Mouse (Mus musculus): ENCODE measurements around the gene Adk. TPM values are rescaled to one million over a fixed set of nuclear protein-coding genes. Genes with fewer than 3 reads are reported as not detected.
"Not testable (repeated sequence)": the region's sequence is repeated elsewhere in the genome, so short reads cannot be mapped to it uniquely, and the experiment has no call there.

Adk gene
- polyA plus RNA-seq, 1 experiment from 2014 or later: 155 TPM

- no peak overlapping the region for H3K4me3 ChIP-seq (ENCODE audit: low read length)
- H3K9me3 ChIP-seq (ENCODE audit: control insufficient read depth, low read length): no peaks in the 10 kb centered on the region
- WGBS: 34% methylated on average over 7 of the region's 7 CpGs
- no peak overlapping the region; the same call in 1 of the 2 replicates for H3K27ac ChIP-seq (ENCODE audit: low read depth, low read length)
- peaks cover 14% of the 10 kb centered on the region for H3K4me1 ChIP-seq (ENCODE audit: control insufficient read depth, insufficient read depth, low read length)
- no peak for ATAC-seq (ENCODE audit: low FRiP score, low TSS enrichment)
- H3K9ac ChIP-seq (ENCODE audit: low read depth, low read length): 0 out of 2 replicates have a peak overlapping the region, but pooled peaks have one; percentile 1
- H3K4me2 ChIP-seq (replicated peaks; ENCODE audit: low read depth, low read length): no peak overlapping the region
- no peaks in the 10 kb centered on the region for H3K36me3 ChIP-seq (ENCODE audit: control insufficient read depth, insufficient read depth, low read length)
- H3K27me3 ChIP-seq (ENCODE audit: control insufficient read depth, insufficient read depth, low read length): no peaks in the 10 kb centered on the region
These were observed 34.5 kb downstream of the Adk start for GRCm38 (mm10) chr14:21086827-21087351.

DNA sequence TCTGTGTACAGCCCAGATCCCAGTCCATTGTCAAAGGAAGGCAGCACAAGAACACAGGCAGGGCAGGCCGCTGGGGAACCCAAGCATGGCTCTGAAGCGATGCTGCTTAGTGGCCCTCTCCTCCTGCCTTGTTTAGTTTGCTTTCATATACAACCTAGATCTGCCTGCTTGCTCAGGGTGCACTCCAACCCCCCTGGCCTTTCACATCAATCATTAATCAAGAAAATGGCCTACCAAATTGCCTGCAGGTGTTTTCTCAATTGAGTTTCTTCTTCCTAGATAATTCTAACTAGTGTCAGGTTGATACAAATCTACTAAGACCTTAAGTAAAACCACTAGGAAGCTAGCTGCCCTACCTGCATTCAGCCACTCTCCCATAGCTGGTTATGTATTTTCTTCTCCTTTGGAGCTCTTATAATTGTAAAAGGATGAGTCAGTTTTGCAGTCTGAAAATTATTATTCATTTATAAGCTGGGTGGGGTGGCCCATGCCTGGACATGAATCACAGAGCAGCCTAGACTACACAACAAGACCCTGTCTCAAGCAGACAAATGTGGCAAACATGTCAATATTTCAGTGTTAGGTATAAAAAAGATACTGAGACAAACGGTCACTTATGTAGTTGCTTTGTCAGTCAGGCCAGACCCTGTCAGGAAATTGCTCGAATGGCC is 35.2 kb downstream of the Adk start:
- H3K9me3 ChIP-seq (ENCODE audit: control insufficient read depth, low read length): no peaks in the 10 kb centered on the region
- H3K4me3 ChIP-seq (ENCODE audit: low read length): no peak overlapping the region
- 61% methylated on average over 4 of the region's 4 CpGs for whole genome bisulfite sequencing
- peaks cover 14% of the 10 kb centered on the region for H3K4me1 ChIP-seq (ENCODE audit: control insufficient read depth, insufficient read depth, low read length)
- H3K36me3 ChIP-seq (ENCODE audit: control insufficient read depth, insufficient read depth, low read length): peaks cover 3% of the 10 kb centered on the region; the same call in 1 of the 2 replicates
- H3K27me3 ChIP-seq (ENCODE audit: control insufficient read depth, insufficient read depth, low read length): no peaks in the 10 kb centered on the region
- ATAC-seq (ENCODE audit: low FRiP score, low TSS enrichment): peak; percentile 32; the same call in 1 of the 2 replicates
- H3K4me2 ChIP-seq (replicated peaks; ENCODE audit: low read depth, low read length): no peak overlapping the region
- no peak overlapping the region; the same call in 1 of the 2 replicates for H3K27ac ChIP-seq (ENCODE audit: low read depth, low read length)
- H3K9ac ChIP-seq (ENCODE audit: low read depth, low read length): 0 out of 2 replicates have a peak overlapping the region, but pooled peaks have one; percentile 1

GRCm38 (mm10) chr14:21088731-21089130 is 36.4 kb downstream of the Adk start:
- 70% methylated on average over 3 of the region's 3 CpGs for WGBS
- Histone ChIP-seq H3K4me3 (ENCODE audit: low read length) (no peak overlapping the region), H3K4me2 (replicated peaks; ENCODE audit: low read depth, low read length) (no peak overlapping the region), H3K27ac (ENCODE audit: low read depth, low read length) (no peak overlapping the region), H3K9me3 (ENCODE audit: control insufficient read depth, low read length) (no peaks in the 10 kb centered on the region), H3K36me3 (ENCODE audit: control insufficient read depth, insufficient read depth, low read length) (peaks cover 8% of the 10 kb centered on the region; the same call in 1 of the 2 replicates), H3K27me3 (ENCODE audit: control insufficient read depth, insufficient read depth, low read length) (no peaks in the 10 kb centered on the region), H3K4me1 (ENCODE audit: control insufficient read depth, insufficient read depth, low read length) (peaks cover 14% of the 10 kb centered on the region), H3K9ac (ENCODE audit: low read depth, low read length) (no peak overlapping the region)
- ATAC-seq (ENCODE audit: low FRiP score, low TSS enrichment): no peak

- WGBS: 62% methylated on average over 3 of the region's 3 CpGs
- Histone ChIP-seq H3K4me1 (ENCODE audit: control insufficient read depth, insufficient read depth, low read length) (peaks cover 14% of the 10 kb centered on the region), H3K4me2 (replicated peaks; ENCODE audit: low read depth, low read length) (no peak overlapping the region), H3K9ac (ENCODE audit: low read depth, low read length) (no peak overlapping the region), H3K36me3 (ENCODE audit: control insufficient read depth, insufficient read depth, low read length) (peaks cover 8% of the 10 kb centered on the region; the same call in 1 of the 2 replicates), H3K27ac (ENCODE audit: low read depth, low read length) (no peak overlapping the region), H3K27me3 (ENCODE audit: control insufficient read depth, insufficient read depth, low read length) (no peaks in the 10 kb centered on the region), H3K9me3 (ENCODE audit: control insufficient read depth, low read length) (no peaks in the 10 kb centered on the region), H3K4me3 (ENCODE audit: low read length) (no peak overlapping the region)
- no peak for ATAC-seq (ENCODE audit: low FRiP score, low TSS enrichment)
These were observed 38.0 kb downstream of the Adk start for GRCm38 (mm10) chr14:21090400-21090799.

DNA sequence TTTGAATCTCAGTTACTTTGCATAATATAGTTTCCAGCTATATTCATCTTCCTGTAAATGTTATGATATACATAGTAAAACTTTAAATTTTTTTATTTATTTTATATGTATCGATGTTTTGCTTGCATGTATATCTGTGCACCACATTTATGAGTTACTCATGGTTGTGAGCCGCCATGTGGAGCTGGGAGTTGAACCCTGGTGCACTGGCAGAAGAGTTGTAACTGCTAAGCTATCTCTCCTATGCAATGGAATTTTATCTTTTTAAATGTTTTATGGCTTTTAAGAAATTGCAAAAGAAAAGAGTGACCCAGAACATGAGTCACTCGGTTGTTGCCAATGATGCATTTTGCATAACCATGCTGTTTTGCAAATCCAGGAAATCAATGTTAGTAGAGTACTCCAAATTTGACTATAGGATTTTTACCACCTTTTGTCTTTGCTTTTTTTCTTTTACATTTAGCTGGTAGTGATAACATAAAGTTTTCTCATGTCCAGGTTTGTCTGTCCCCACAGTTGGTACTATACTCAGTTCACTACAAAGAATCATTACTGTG is 38.6 kb downstream of the Adk start:
- Histone ChIP-seq H3K4me3 (ENCODE audit: low read length) (no peak overlapping the region), H3K4me2 (replicated peaks; ENCODE audit: low read depth, low read length) (no peak overlapping the region), H3K27me3 (ENCODE audit: control insufficient read depth, insufficient read depth, low read length) (no peaks in the 10 kb centered on the region), H3K9ac (ENCODE audit: low read depth, low read length) (no peak overlapping the region), H3K27ac (ENCODE audit: low read depth, low read length) (no peak overlapping the region), H3K36me3 (ENCODE audit: control insufficient read depth, insufficient read depth, low read length) (peaks cover 8% of the 10 kb centered on the region; the same call in 1 of the 2 replicates), H3K4me1 (ENCODE audit: control insufficient read depth, insufficient read depth, low read length) (peaks cover 11% of the 10 kb centered on the region), H3K9me3 (ENCODE audit: control insufficient read depth, low read length) (no peaks in the 10 kb centered on the region)
- ATAC-seq (ENCODE audit: low FRiP score, low TSS enrichment): no peak
- 92% methylated on average over 3 of the region's 3 CpGs for WGBS

DNA sequence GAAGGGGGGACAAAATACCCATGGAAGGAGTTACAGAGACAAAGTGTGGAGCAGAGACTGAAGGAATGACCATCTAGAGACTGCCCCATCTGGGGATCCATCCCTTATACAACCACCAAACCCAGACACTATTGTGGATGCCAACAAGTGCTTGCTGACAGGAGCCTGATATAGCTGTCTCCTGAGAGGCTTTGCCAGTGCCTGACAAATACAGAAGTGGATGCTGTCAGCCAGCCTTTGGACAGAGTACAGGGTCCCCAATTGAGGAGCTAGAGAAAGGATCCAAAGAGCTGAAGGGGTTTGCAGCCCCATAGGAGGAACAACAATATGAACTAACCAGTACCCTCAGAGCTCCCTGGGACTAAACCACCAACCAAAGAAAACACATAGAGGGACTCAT is 41.8 kb downstream of the Adk start:
- H3K4me3 ChIP-seq (ENCODE audit: low read length); H3K27ac ChIP-seq (ENCODE audit: low read depth, low read length); H3K9me3 ChIP-seq (ENCODE audit: control insufficient read depth, low read length); H3K27me3 ChIP-seq (ENCODE audit: control insufficient read depth, insufficient read depth, low read length); H3K36me3 ChIP-seq (ENCODE audit: control insufficient read depth, insufficient read depth, low read length); H3K4me2 ChIP-seq (replicated peaks; ENCODE audit: low read depth, low read length); H3K9ac ChIP-seq (ENCODE audit: low read depth, low read length); ATAC-seq (ENCODE audit: low FRiP score, low TSS enrichment); H3K4me1 ChIP-seq (ENCODE audit: control insufficient read depth, insufficient read depth, low read length): not testable (repeated sequence)

DNA sequence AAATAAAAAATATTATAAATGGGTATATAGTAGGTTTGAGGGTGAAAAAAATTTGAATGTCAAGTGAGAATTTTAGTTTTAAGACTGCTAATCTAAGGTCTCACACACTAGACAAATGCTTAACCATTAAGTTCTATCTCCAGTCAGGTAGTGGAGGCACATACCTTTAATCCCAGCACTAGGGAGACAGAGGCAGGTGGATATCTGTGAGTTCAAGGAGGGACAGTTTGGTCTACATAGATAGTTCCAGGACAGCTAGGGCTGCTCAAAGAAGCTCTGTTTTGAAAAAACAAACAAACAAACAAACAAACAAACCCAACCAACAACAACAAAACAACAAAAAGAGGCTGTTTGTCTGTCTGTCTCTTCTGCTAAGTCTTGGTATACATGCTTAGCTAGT is 43.9 kb downstream of the Adk start:
- Histone ChIP-seq H3K9me3 (ENCODE audit: control insufficient read depth, low read length) (no peaks in the 10 kb centered on the region), H3K27ac (ENCODE audit: low read depth, low read length) (no peak overlapping the region), H3K36me3 (ENCODE audit: control insufficient read depth, insufficient read depth, low read length) (peaks cover 8% of the 10 kb centered on the region; the same call in 1 of the 2 replicates), H3K4me1 (ENCODE audit: control insufficient read depth, insufficient read depth, low read length) (peaks cover 14% of the 10 kb centered on the region), H3K27me3 (ENCODE audit: control insufficient read depth, insufficient read depth, low read length) (no peaks in the 10 kb centered on the region), H3K4me2 (replicated peaks; ENCODE audit: low read depth, low read length) (no peak overlapping the region), H3K9ac (ENCODE audit: low read depth, low read length) (no peak overlapping the region), H3K4me3 (ENCODE audit: low read length) (no peak overlapping the region)
- ATAC-seq (ENCODE audit: low FRiP score, low TSS enrichment): no peak

DNA sequence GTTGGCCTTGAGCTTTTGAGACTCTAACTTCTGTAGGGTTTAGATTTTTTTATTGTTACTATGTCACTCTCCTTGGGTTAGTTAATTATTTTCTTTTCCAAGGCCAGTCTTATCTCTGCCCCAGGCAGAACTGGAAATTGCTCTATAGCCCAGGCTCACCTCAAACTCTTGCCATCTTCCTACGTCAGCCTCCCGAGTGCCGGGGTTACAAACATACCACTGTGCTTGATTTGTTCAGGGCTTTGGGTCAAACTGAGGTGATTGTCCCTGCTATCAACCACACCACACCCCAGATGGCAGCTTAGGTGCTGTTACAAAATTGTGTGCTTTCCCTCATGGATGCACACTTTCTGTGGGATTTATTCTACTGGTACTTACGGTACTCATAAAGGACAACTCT is 44.3 kb downstream of the Adk start:
- WGBS: 65% methylated on average over 4 of the region's 4 CpGs
- Histone ChIP-seq H3K4me2 (replicated peaks; ENCODE audit: low read depth, low read length) (no peak overlapping the region), H3K27ac (ENCODE audit: low read depth, low read length) (no peak overlapping the region), H3K4me1 (ENCODE audit: control insufficient read depth, insufficient read depth, low read length) (peaks cover 14% of the 10 kb centered on the region), H3K9me3 (ENCODE audit: control insufficient read depth, low read length) (no peaks in the 10 kb centered on the region), H3K27me3 (ENCODE audit: control insufficient read depth, insufficient read depth, low read length) (no peaks in the 10 kb centered on the region), H3K4me3 (ENCODE audit: low read length) (no peak overlapping the region), H3K9ac (ENCODE audit: low read depth, low read length) (no peak overlapping the region), H3K36me3 (ENCODE audit: control insufficient read depth, insufficient read depth, low read length) (peaks cover 8% of the 10 kb centered on the region; the same call in 1 of the 2 replicates)
- ATAC-seq (ENCODE audit: low FRiP score, low TSS enrichment): no peak

DNA sequence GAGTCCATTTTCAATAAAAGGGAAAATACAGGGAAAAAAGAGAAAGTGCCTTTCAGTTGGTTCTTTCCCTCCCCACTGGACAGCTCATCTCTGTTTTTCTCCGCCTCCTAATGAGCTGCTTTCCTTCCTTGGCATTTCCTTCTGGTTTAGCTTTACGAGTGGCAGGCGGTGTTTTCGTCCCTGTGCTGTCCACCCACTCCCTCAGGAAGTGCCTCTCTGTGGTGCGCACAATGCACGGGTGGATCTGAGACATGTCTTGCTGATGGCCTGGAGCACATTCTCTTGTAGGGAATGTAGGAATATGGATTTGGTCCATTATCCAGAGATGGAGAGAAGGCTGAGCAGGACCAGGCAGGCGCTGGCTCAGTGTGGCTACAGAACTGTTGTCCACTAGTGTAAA is 47.0 kb downstream of the Adk start:
- Histone ChIP-seq H3K4me2 (replicated peaks; ENCODE audit: low read depth, low read length) (no peak overlapping the region), H3K4me1 (ENCODE audit: control insufficient read depth, insufficient read depth, low read length) (peaks cover 14% of the 10 kb centered on the region), H3K9ac (ENCODE audit: low read depth, low read length) (no peak overlapping the region), H3K4me3 (ENCODE audit: low read length) (no peak overlapping the region), H3K9me3 (ENCODE audit: control insufficient read depth, low read length) (no peaks in the 10 kb centered on the region), H3K27ac (ENCODE audit: low read depth, low read length) (no peak overlapping the region), H3K27me3 (ENCODE audit: control insufficient read depth, insufficient read depth, low read length) (no peaks in the 10 kb centered on the region), H3K36me3 (ENCODE audit: control insufficient read depth, insufficient read depth, low read length) (no peaks in the 10 kb centered on the region; the same call in 1 of the 2 replicates)
- WGBS: 41% methylated on average over 7 of the region's 7 CpGs
- ATAC-seq (ENCODE audit: low FRiP score, low TSS enrichment): no peak
